Mouse (Mus musculus): ENCODE data around the gene Ttc34.

The Ttc34 gene

GRCm38 (mm10) chr4:154857366-154858240 lies 20.3 kb downstream of the Ttc34 start:
- DNase-seq: no peak

- DNase-seq: no peak
Measured at GRCm38 (mm10) chr4:154858601-154859000, 21.3 kb downstream of the Ttc34 start.

GRCm38 (mm10) chr4:154861967-154862366 lies 24.7 kb downstream of the Ttc34 start:
- DNase-seq: no peak

GRCm38 (mm10) chr4:154863436-154863935 lies 26.2 kb downstream of the Ttc34 start:
- DNase-seq: no peak

- peak; percentile 93 to 97 for DNase-seq
Measured at GRCm38 (mm10) chr4:154864271-154864771, 27.1 kb downstream of the Ttc34 start.

- DNase-seq: no peak
Measured at GRCm38 (mm10) chr4:154864961-154865760, 27.9 kb downstream of the Ttc34 start.

GRCm38 (mm10) chr4:154866391-154866790 lies 29.1 kb downstream of the Ttc34 start:
- no peak for DNase-seq

GRCm38 (mm10) chr4:154867257-154867656 lies 30.0 kb downstream of the Ttc34 start:
- no peak for DNase-seq

GRCm38 (mm10) chr4:154869440-154869839 lies 32.2 kb downstream of the Ttc34 start, which contains the start of gene Mmel1:
Mmel1 (plus strand) TSS chr4:154869585.
- no peak for DNase-seq

GRCm38 (mm10) chr4:154870721-154871120 lies 33.5 kb downstream of the Ttc34 start:
- no peak for DNase-seq

GRCm38 (mm10) chr4:154871757-154872251 lies 34.5 kb downstream of the Ttc34 start:
- DNase-seq: no peak

- no peak for DNase-seq
Measured at GRCm38 (mm10) chr4:154873186-154873585, 35.9 kb downstream of the Ttc34 start.

GRCm38 (mm10) chr4:154877864-154878548 lies 40.7 kb downstream of the Ttc34 start:
- peak; percentile 92 to 98 for DNase-seq

GRCm38 (mm10) chr4:154880730-154881129 lies 43.5 kb downstream of the Ttc34 start:
- no peak for DNase-seq

- DNase-seq: no peak
Measured at GRCm38 (mm10) chr4:154882014-154882659, 44.9 kb downstream of the Ttc34 start.

- DNase-seq: no peak
Measured at GRCm38 (mm10) chr4:154885416-154885815, 48.2 kb downstream of the Ttc34 start.

- DNase-seq: no peak
Measured at GRCm38 (mm10) chr4:154886876-154887592, 49.8 kb downstream of the Ttc34 start.

- DNase-seq: no peak
Measured at GRCm38 (mm10) chr4:154887593-154888250, 50.5 kb downstream of the Ttc34 start.

GRCm38 (mm10) chr4:154890887-154891286 lies 53.6 kb downstream of the Ttc34 start:
- DNase-seq: no peak

- no peak for DNase-seq
Measured at GRCm38 (mm10) chr4:154895549-154895948, 58.3 kb downstream of the Ttc34 start.
